Mouse (Mus musculus): ENCODE measurements around the gene Vamp2. TPM values are rescaled to one million over a fixed set of nuclear protein-coding genes. Genes with fewer than 3 reads are reported as not detected.
A peak's percentile ranks its signal among the peaks of the same experiment; 100 is the strongest.

Gene Vamp2
- polyA plus RNA-seq, 1 experiment = 43.1 TPM

DNA sequence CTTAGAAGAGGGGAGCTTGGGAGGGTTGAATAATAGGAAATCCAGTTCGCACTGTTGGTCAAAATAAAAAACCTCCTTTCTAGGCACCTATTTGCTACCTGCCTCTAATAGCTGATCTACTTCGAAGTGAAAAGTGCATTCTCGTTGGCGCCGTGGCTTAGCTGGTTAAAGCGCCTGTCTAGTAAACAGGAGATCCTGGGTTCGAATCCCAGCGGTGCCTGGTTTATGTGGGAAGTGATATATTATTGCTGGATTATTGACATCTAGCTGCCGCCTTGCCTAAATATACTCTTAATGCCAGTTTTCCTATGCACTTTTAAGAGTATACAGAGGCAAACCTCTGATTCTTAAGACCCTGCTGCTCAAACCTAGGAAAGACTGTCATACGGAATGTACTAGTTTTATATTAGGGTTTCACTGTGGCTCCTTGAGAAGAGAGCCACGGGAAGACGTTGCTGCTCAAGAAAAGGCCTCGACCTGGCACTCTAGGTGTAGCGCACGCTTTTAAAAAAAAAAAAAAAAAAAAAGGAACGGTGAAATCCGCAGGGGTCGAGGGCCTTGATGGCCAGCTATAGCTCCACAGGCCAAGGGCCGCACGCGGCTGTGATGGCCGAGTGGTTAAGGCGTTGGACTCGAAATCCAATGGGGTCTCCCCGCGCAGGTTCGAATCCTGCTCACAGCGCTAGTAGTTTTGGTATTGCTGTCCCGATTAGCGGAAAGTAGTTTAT, 22.2 kb downstream of the Vamp2 start:
- no peak overlapping the region; the same call in 1 of the 2 replicates for H3K27ac ChIP-seq (ENCODE audit: control insufficient read depth, insufficient read depth, low read depth, low read length)
- H3K36me3 ChIP-seq (ENCODE audit: control insufficient read depth, insufficient read depth, low read length) = peaks cover 2% of the 10 kb centered on the region; the same call in 1 of the 2 replicates
- no peaks in the 10 kb centered on the region for H3K27me3 ChIP-seq (ENCODE audit: control insufficient read depth, insufficient read depth, low read length)
- H3K4me1 ChIP-seq (ENCODE audit: control insufficient read depth, insufficient read depth, low read length) = peaks cover 4% of the 10 kb centered on the region
- no peak for TF ChIP-seq CTCF (IDR thresholded peaks at IDR 0.05; ENCODE audit: control insufficient read depth, insufficient read depth, insufficient replicate concordance, low read depth, low read length)
- TF ChIP-seq POLR2A (IDR thresholded peaks at IDR 0.05; ENCODE audit: control insufficient read depth, low read depth, low read length) = no peak
- H3K4me3 ChIP-seq (ENCODE audit: control insufficient read depth, low read depth, low read length) = peak overlapping the region; percentile 56

DNA sequence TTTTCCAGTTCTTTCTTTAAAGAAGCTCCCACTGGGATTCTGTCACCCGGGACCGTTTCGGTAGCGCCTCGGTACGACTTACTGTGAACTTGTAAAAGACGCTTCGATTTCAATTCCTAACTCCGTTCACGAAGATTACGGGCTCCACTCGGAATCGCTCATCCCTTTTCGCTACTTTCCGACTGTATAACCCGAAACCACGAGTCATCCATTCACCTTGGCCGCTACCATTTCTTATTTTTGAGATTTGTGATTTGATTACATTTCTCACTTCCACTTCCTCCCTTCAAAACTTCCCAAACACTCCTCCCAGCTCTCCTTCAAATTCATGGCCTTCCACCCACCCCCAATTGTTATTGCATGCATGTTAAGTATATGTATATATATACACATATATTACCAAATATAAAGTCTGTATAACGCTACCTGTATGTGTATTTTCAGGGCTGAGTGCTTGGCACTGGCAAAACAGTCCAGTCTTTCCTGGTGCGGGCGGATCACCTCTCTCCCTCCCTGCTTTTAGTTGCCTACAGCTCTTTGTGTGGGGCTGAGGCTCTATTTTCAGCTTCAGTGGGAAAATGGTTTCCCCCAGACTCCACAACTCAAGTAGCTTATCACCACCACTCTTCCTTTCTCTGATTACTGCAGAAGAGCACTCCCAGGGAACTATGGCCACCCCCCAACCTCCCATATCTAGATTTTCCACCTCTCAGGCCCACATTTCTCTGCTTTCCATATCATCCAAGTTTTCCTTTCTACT, 22.9 kb downstream of the Vamp2 start:
- Histone ChIP-seq H3K4me3 (ENCODE audit: control insufficient read depth, low read depth, low read length) (peak overlapping the region; percentile 14), H3K27me3 (ENCODE audit: control insufficient read depth, insufficient read depth, low read length) (no peaks in the 10 kb centered on the region), H3K36me3 (ENCODE audit: control insufficient read depth, insufficient read depth, low read length) (peaks cover 2% of the 10 kb centered on the region; the same call in 1 of the 2 replicates), H3K4me1 (ENCODE audit: control insufficient read depth, insufficient read depth, low read length) (peaks cover 4% of the 10 kb centered on the region), H3K27ac (ENCODE audit: control insufficient read depth, insufficient read depth, low read depth, low read length) (no peak overlapping the region)
- TF ChIP-seq CTCF (IDR thresholded peaks at IDR 0.05; ENCODE audit: control insufficient read depth, insufficient read depth, insufficient replicate concordance, low read depth, low read length) (no peak), POLR2A (IDR thresholded peaks at IDR 0.05; ENCODE audit: control insufficient read depth, low read depth, low read length) (no peak)

DNA sequence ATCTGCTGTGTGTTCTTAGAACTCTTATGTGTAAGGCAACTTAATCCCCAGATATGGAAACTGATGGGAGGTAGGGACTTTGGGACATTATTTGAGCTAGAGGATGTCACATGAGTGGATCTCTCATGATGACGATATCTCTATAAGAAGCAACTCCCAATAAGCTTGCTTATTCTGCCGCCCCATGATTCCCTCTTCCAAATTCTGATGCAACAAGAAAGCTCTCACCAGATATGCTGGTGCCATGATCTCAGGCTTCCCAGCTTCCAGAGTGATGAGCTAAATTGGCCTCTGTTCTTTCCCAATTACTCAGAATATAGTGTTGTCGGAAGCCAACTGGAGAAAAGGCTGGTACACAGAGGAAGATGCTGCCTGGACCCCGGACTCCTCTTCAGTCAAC, 23.6 kb downstream of the Vamp2 start:
- Histone ChIP-seq H3K4me3 (ENCODE audit: control insufficient read depth, low read depth, low read length) (no peak overlapping the region), H3K27me3 (ENCODE audit: control insufficient read depth, insufficient read depth, low read length) (no peaks in the 10 kb centered on the region), H3K27ac (ENCODE audit: control insufficient read depth, insufficient read depth, low read depth, low read length) (no peak overlapping the region), H3K4me1 (ENCODE audit: control insufficient read depth, insufficient read depth, low read length) (peaks cover 4% of the 10 kb centered on the region), H3K36me3 (ENCODE audit: control insufficient read depth, insufficient read depth, low read length) (peaks cover 2% of the 10 kb centered on the region; the same call in 1 of the 2 replicates)
- TF ChIP-seq POLR2A (IDR thresholded peaks at IDR 0.05; ENCODE audit: control insufficient read depth, low read depth, low read length) (no peak), CTCF (IDR thresholded peaks at IDR 0.05; ENCODE audit: control insufficient read depth, insufficient read depth, insufficient replicate concordance, low read depth, low read length) (no peak)

DNA sequence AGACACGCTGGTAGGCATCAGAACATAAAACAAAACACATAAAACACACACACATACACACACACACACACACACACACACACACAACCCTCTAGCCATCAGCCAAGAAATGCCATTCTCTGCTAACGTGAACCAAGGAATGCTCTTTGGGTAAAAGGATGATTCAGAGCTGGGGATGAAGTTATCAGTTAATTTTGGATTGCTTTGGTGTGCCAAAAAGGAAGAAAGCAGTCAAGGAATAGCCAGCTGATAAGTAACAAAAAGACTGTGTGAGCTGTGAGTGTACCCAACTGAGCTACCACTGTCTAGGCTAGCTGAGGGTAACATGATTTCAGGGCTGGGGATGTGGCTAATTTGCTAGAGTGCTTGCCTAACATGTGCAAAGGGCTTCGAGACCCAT, 25.7 kb downstream of the Vamp2 start:
- peaks cover 17% of the 10 kb centered on the region for H3K4me1 ChIP-seq (ENCODE audit: control insufficient read depth, insufficient read depth, low read length)
- peaks cover 1% of the 10 kb centered on the region; the same call in 1 of the 2 replicates for H3K36me3 ChIP-seq (ENCODE audit: control insufficient read depth, insufficient read depth, low read length)
- no peak overlapping the region for H3K4me3 ChIP-seq (ENCODE audit: control insufficient read depth, low read depth, low read length)
- no peak for TF ChIP-seq POLR2A (IDR thresholded peaks at IDR 0.05; ENCODE audit: control insufficient read depth, low read depth, low read length)
- H3K27ac ChIP-seq (ENCODE audit: control insufficient read depth, insufficient read depth, low read depth, low read length) = no peak overlapping the region
- no peaks in the 10 kb centered on the region for H3K27me3 ChIP-seq (ENCODE audit: control insufficient read depth, insufficient read depth, low read length)

DNA sequence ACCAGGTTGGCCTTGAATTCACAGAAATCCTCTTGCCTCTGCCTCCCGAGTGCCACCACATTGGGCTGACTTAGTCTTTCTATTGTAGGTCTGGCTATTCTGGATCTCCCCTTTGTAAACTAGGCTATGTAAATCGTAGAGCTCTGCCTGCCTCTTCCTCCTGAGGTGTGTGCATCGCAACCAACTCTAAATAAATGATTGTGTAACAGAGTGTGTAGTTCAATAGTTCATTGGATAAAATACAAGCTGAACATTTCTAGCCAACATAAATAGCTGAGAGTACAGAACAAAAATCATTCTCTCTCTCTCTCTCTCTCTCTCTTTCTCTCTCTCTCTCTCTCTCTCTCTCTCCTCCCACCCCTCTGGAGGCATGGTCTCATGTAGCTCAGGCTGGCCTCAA, 26.3 kb downstream of the Vamp2 start:
- Histone ChIP-seq H3K4me3 (ENCODE audit: control insufficient read depth, low read depth, low read length) (no peak overlapping the region), H3K27me3 (ENCODE audit: control insufficient read depth, insufficient read depth, low read length) (no peaks in the 10 kb centered on the region), H3K27ac (ENCODE audit: control insufficient read depth, insufficient read depth, low read depth, low read length) (no peak overlapping the region), H3K4me1 (ENCODE audit: control insufficient read depth, insufficient read depth, low read length) (peaks cover 19% of the 10 kb centered on the region), H3K36me3 (ENCODE audit: control insufficient read depth, insufficient read depth, low read length) (no peaks in the 10 kb centered on the region)
- TF ChIP-seq POLR2A (IDR thresholded peaks at IDR 0.05; ENCODE audit: control insufficient read depth, low read depth, low read length) = no peak

DNA sequence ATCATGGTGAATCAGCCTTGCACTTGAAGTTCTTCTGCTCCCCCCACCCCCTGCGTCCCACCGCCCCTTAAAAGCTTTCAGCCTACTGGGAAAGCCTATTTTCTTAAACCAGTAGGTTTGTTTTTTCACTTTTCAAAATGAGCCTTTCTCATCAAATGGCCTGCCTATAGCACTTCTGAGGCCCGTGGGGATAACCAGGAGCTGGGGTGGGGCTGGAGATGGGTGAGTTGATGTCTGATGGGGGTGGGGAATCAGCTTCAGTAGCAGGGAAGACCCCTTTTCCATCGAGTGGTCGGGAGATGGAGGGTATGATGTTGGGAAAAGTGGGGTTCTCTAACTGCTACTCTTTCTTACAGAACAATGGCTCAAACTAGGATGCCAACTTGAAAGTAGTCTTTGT, 28.6 kb downstream of the Vamp2 start:
- TF ChIP-seq CTCF (IDR thresholded peaks at IDR 0.05; ENCODE audit: control insufficient read depth, insufficient read depth, insufficient replicate concordance, low read depth, low read length) (no peak), POLR2A (IDR thresholded peaks at IDR 0.05; ENCODE audit: control insufficient read depth, low read depth, low read length) (no peak)
- Histone ChIP-seq H3K27me3 (ENCODE audit: control insufficient read depth, insufficient read depth, low read length) (no peaks in the 10 kb centered on the region), H3K4me3 (ENCODE audit: control insufficient read depth, low read depth, low read length) (no peak overlapping the region), H3K27ac (ENCODE audit: control insufficient read depth, insufficient read depth, low read depth, low read length) (no peak overlapping the region), H3K4me1 (ENCODE audit: control insufficient read depth, insufficient read depth, low read length) (peaks cover 33% of the 10 kb centered on the region), H3K36me3 (ENCODE audit: control insufficient read depth, insufficient read depth, low read length) (no peaks in the 10 kb centered on the region)

DNA sequence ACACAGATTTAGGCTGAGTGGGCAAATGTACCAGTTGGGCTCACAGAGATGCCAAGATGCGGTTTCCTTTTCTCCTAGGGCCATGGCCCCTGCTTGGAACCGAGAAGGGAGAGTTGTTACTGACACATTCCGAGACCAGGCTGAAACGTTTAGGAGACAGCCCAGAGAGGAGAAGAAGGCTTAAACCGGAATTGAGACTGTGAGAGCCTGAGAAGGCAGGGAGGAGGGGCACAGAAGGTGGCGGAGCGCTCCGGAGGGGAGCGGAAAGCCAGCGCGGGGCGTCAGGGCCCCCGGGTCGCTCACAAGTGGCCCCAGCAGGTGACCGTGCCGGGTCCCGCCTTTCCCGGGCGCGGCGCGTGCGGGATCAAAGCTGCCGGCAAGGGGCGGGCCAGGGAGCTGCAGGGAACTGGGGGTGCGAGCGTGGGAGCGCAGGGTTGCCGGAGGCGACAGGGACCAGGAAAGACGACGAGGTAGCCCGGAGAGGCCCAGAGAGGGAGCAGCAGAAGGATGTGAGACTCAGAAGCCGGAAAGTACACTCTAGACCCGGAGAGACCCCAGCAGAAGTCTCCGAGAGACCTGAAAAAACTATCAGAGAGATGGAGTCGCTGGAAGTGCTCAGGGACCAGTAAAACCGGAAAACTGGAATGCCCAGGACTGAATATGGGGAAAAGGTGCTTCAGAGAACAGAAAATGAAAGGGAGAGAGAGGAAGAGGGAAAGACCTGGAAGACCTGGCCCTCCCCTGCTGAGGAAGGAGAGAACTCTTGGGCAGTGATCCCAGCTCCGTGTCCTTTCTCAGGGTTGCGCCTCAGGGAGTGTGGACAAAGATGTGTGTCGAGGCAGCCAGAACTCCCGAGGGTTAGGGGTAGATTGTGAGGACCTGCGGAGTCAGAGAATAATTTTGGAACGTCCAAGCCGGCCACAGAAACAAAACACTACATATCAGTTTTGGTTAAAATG, 29.7 kb downstream of the Vamp2 start:
- TF ChIP-seq CTCF (IDR thresholded peaks at IDR 0.05; ENCODE audit: control insufficient read depth, insufficient read depth, insufficient replicate concordance, low read depth, low read length) (no peak), POLR2A (IDR thresholded peaks at IDR 0.05; ENCODE audit: control insufficient read depth, low read depth, low read length) (no peak)

More for the DNA sequence above, 29.7 kb downstream of the Vamp2 start:
- peak overlapping the region; percentile 75 for H3K4me3 ChIP-seq (ENCODE audit: control insufficient read depth, low read depth, low read length)
- no peaks in the 10 kb centered on the region for H3K36me3 ChIP-seq (ENCODE audit: control insufficient read depth, insufficient read depth, low read length)
- H3K4me1 ChIP-seq (ENCODE audit: control insufficient read depth, insufficient read depth, low read length) = peaks cover 37% of the 10 kb centered on the region
- peak overlapping the region; percentile 52; the same call in 1 of the 2 replicates for H3K27ac ChIP-seq (ENCODE audit: control insufficient read depth, insufficient read depth, low read depth, low read length)
- no peaks in the 10 kb centered on the region for H3K27me3 ChIP-seq (ENCODE audit: control insufficient read depth, insufficient read depth, low read length)

Data from testis, adult 2 months (tissue).